Mouse (Mus musculus) brain, embryonic 18.5 days (tissue): ENCODE data around the gene Hnrnpm.

Experiments used
- DNase-seq: peaks from one replicate; pipeline ENCODE4 v3.0.0-alpha.2; 2012; ENCODE audit warnings: low read depth, low spot score

The Hnrnpm gene

DNA sequence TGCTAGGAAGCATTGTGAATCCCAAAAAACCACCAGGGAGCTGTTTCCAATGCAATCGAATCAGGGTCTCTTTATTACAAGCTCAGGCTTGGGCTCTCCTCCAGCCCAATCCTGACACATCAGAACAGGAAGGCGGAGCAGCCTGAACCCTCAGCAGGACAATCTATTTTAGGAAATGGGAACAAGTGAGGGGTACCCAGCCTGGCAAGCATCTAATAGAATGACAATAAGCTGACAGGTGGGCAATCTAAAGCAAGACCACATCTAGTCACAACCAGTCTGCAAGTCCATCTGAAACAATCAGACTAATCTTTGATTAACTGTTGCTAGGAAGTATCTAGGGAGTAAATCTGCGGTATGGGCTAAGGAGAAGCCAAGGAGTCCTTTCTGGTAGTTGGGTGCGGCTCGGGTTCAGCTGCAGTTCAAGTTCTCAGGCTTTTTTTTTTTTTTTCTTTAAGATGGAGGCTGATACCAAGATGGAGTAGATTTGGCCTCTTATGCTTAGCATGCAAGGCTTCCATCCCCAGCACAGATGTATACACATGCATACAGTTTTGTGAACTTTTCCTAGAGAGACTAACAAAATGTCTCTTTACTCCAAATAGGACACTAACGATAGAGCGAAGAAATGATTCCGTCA lies 86.7 kb downstream of the Hnrnpm start:
- DNase-seq, result no peak

DNA sequence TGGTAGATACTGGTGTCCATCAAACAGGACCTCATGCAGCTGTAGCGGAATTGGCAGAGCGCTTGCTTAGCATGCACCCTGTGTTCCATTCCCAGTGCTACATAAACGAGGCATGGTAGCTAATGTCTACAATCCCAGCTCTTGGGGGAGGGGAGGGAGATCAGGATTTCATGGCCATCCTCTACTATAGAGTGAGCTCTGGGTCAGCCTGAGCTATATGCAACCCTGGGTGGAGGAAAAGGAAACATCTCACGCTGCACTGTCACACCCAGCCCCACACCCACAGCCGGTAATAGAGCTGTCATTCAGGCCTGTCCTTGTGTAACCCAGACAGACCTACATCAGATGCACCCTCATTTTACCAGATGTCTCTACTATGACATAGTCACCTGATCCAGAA lies 88.2 kb downstream of the Hnrnpm start:
- DNase-seq, result no peak

DNA sequence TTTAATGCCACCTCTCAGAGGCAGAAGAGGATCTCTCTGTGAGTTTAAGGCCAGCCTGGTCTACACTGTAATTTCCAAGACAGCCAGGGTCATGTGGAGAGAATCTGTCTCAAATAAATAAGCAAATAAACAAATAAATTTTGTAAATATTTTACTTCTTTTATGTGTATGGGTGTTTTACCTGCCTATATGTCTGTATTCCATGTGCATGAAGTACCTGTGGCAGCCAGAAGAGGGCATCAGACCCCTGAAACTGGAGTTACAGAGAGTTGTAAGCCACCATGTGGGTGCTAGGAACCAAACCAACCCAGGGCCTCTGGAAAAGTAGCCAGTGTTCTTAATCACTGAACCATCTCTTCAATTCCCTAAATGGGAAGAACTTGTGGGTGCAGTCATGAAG lies 89.4 kb downstream of the Hnrnpm start:
- no peak for DNase-seq
